Mouse (Mus musculus) intestine, embryonic 16.5 days (tissue): Measurements from ENCODE around the gene Olfr50. TPM values are rescaled to one million over a fixed set of nuclear protein-coding genes. Genes with fewer than 3 reads are reported as not detected.

ENCODE experiments used
- ATAC-seq: fragments of 200-750 bp; cut with Nextera tagmentation; 2 replicates; pipeline ENCODE4 v1.8.0; 2017; ENCODE audit warnings: moderate TSS enrichment, moderate library complexity
- H3K27ac ChIP-seq: fragments of 300-500 bp; sonication (generic); 2 replicates; pipeline ENCODE4 v1.5.1; 2014; ENCODE audit warnings: mild to moderate bottlenecking, low read length
- H3K27me3 ChIP-seq: fragments of 300-500 bp; sonication (generic); replicated peaks from 2 replicates; pipeline ENCODE4 v1.6.1; 2014; ENCODE audit warnings: low read length, control low read depth, mixed read lengths; ENCODE audit not compliant: control insufficient read depth, insufficient read depth
- H3K36me3 ChIP-seq: fragments of 300-500 bp; sonication (generic); 2 replicates; pipeline ENCODE4 v1.6.1; 2014; ENCODE audit warnings: low read length, control low read depth; ENCODE audit not compliant: control insufficient read depth, insufficient read depth
- H3K4me1 ChIP-seq: fragments of 300-500 bp; sonication (generic); 2 replicates; pipeline ENCODE4 v1.6.1; 2014; ENCODE audit warnings: low read length, control low read depth, mixed read lengths; ENCODE audit not compliant: control insufficient read depth, insufficient read depth
- H3K4me2 ChIP-seq: fragments of 300-500 bp; sonication (generic); 2 replicates; pipeline ENCODE4 v1.6.1; 2014; ENCODE audit warnings: low read depth, low read length, control low read depth
- H3K4me3 ChIP-seq: fragments of 300-500 bp; sonication (generic); 2 replicates; pipeline ENCODE4 v1.5.1; 2014; ENCODE audit warnings: mild to moderate bottlenecking, low read length
- H3K9ac ChIP-seq: fragments of 300-500 bp; sonication (generic); 2 replicates; pipeline ENCODE4 v1.6.1; 2014; ENCODE audit warnings: low read depth, low read length
- H3K9me3 ChIP-seq: fragments of 300-500 bp; sonication (generic); 2 replicates; pipeline ENCODE4 v1.6.1; 2016; ENCODE audit warnings: low read length, control low read depth; ENCODE audit not compliant: control insufficient read depth
- WGBS: fragments of 180-500 bp; shearing (Covaris S2); extraction: QIAGEN DNeasy Blood & Tissue Kit; methylation state at CpG from one replicate; pipeline ENCODE4 v1.1.7; 2014; 5-methylcytosine and 5-hydroxymethylcytosine counted together
- polyA plus RNA-seq: library from polyadenylated mRNA; unstranded; fragments of >200 nt; fragmentation: Nextera tagmentation; extraction: Ambion mirVana; gene quantifications from 2 replicates; pipeline ENCODE4 v1.2.1, GENCODE M21; 2015

Olfr50 gene
- not detected in 2 replicates for polyA plus RNA-seq

- H3K4me3 ChIP-seq = no peak within 1 kb of the TSS
- 78% methylated on average over 2 of the region's 2 CpGs for WGBS
- H3K4me2 ChIP-seq = no peak within 1 kb of the TSS
- ATAC-seq = no peak
- no peaks in the 10 kb centered on the region for H3K36me3 ChIP-seq
- no peaks in the 10 kb centered on the region for H3K9me3 ChIP-seq
- no peak within 1 kb of the TSS for H3K27ac ChIP-seq
- no peak within 1 kb of the TSS for H3K9ac ChIP-seq
- no peaks in the 10 kb centered on the region for H3K27me3 ChIP-seq
- H3K4me1 ChIP-seq = no peaks in the 10 kb centered on the region
These were observed at the start of gene Olfr50 for GRCm38 (mm10) chr2:36790238-36790637. Gene Olfr50 (plus strand): TSS chr2:36790538.

- Histone ChIP-seq H3K27ac (no peak within 1 kb of the TSS), H3K36me3 (no peaks in the 10 kb centered on the region), H3K9ac (no peak within 1 kb of the TSS), H3K4me2 (no peak within 1 kb of the TSS), H3K4me3 (no peak within 1 kb of the TSS), H3K27me3 (no peaks in the 10 kb centered on the region), H3K9me3 (no peaks in the 10 kb centered on the region), H3K4me1 (no peaks in the 10 kb centered on the region)
- 71% methylated on average over 2 of the region's 2 CpGs for WGBS
- no peak for ATAC-seq
These were observed 6.4 kb upstream of the Olfr50 start, which contains the start of gene Olfr348 for GRCm38 (mm10) chr2:36783976-36784375. Gene Olfr348 (plus strand): TSS chr2:36784276.

- no peak within 1 kb of the TSS for H3K27ac ChIP-seq
- ATAC-seq = no peak
- no peaks in the 10 kb centered on the region for H3K27me3 ChIP-seq
- H3K4me1 ChIP-seq = no peaks in the 10 kb centered on the region
- no peak within 1 kb of the TSS for H3K9ac ChIP-seq
- no peak within 1 kb of the TSS for H3K4me2 ChIP-seq
- no peaks in the 10 kb centered on the region for H3K9me3 ChIP-seq
- no peak within 1 kb of the TSS for H3K4me3 ChIP-seq
- 74% methylated on average over 1 of the region's 1 CpGs for whole genome bisulfite sequencing
- H3K36me3 ChIP-seq = no peaks in the 10 kb centered on the region
These were observed 26.6 kb downstream of the Olfr50 start, which contains the start of gene Olfr3 for GRCm38 (mm10) chr2:36816932-36817331. Gene Olfr3 (minus strand): TSS chr2:36817032.

DNA sequence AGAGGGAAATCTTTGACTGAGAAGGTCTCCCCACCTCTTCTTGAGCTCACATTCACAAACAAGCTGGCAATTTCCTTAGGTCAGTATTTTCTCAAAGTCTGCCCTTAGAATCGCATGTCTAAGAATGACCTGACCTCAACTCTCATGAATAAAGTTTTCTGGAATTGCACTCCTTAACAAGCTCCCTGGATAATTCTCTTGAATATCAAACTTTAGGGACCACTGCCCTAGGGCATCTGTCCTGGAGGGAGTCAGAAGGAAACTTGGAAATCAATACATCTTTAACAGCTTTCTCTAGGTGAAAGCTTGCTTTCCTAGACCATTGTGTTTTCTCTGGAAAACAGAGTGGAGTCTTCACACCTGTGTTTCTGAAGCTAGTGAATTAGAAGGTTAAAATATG is 55.7 kb downstream of the Olfr50 start, which contains the start of gene Olfr350:
TSS of gene Olfr350 (plus strand) at position 301 of the 400 bp plus-strand sequence.
- Histone ChIP-seq H3K4me3 (no peak within 1 kb of the TSS), H3K27me3 (no peaks in the 10 kb centered on the region), H3K4me2 (no peak within 1 kb of the TSS), H3K36me3 (no peaks in the 10 kb centered on the region), H3K27ac (no peak within 1 kb of the TSS), H3K9me3 (peaks cover 3% of the 10 kb centered on the region; the same call in 1 of the 2 replicates), H3K4me1 (no peaks in the 10 kb centered on the region), H3K9ac (no peak within 1 kb of the TSS)
- WGBS = 77% methylated on average over 1 of the region's 1 CpGs
- ATAC-seq = no peak

Other genes starting within 250 kb of the Olfr50 start
- gene Olfr344, start 223.9 kb upstream of the Olfr50 start, polyA plus RNA-seq = not detected in 2 replicates
- not detected in 2 replicates for gene Olfr345, start 150.5 kb upstream of the Olfr50 start, polyA plus RNA-seq
- not detected in 2 replicates for gene Olfr346, start 104.8 kb upstream of the Olfr50 start, polyA plus RNA-seq
- not detected in 2 replicates for gene Olfr347, start 58.6 kb upstream of the Olfr50 start, polyA plus RNA-seq
- gene Olfr348, start 6.3 kb upstream of the Olfr50 start, polyA plus RNA-seq = not detected in 2 replicates
- gene Olfr3, start 26.5 kb downstream of the Olfr50 start, polyA plus RNA-seq = not detected in 2 replicates
- gene Olfr350, start 55.8 kb downstream of the Olfr50 start, polyA plus RNA-seq = not detected in 2 replicates
- not detected in 2 replicates for gene Olfr351, start 72.1 kb downstream of the Olfr50 start, polyA plus RNA-seq
- gene Olfr352, start 77.9 kb downstream of the Olfr50 start, polyA plus RNA-seq = not detected in 2 replicates
- not detected in 2 replicates for gene Olfr353, start 102.4 kb downstream of the Olfr50 start, polyA plus RNA-seq
- not detected in 2 replicates for gene Olfr354, start 115.1 kb downstream of the Olfr50 start, polyA plus RNA-seq
- gene Olfr355, start 138.4 kb downstream of the Olfr50 start, polyA plus RNA-seq = not detected in 2 replicates
- gene Olfr356, start 146.6 kb downstream of the Olfr50 start, polyA plus RNA-seq = not detected in 2 replicates
- not detected in 2 replicates for gene Olfr357, start 203.3 kb downstream of the Olfr50 start, polyA plus RNA-seq
- not detected in 2 replicates for gene Olfr358, start 218.8 kb downstream of the Olfr50 start, polyA plus RNA-seq